Mouse (Mus musculus) heart, embryonic 15.5 days (tissue): Measurements from ENCODE around the gene Ppp3ca. TPM values are rescaled to one million over a fixed set of nuclear protein-coding genes. Genes with fewer than 3 reads are reported as not detected.
A peak's percentile ranks its signal among the peaks of the same experiment; 100 is the strongest.

Experiments
- ATAC-seq: fragments of 200-750 bp; cut with Nextera tagmentation; replicated peaks from 2 replicates; pipeline ENCODE4 v1.8.0; 2017; ENCODE audit warnings: low read depth, moderate TSS enrichment; ENCODE audit not compliant: insufficient number of reproducible peaks, insufficient read depth, low FRiP score
- H3K27ac ChIP-seq: fragments of 300-500 bp; sonication (generic); 2 replicates; pipeline ENCODE4 v1.5.1; 2015; ENCODE audit warnings: mild to moderate bottlenecking, inconsistent platforms
- H3K27me3 ChIP-seq: fragments of 300-500 bp; sonication (generic); 2 replicates; pipeline ENCODE4 v1.6.1; 2015; ENCODE audit warnings: inconsistent platforms
- H3K36me3 ChIP-seq: fragments of 300-500 bp; sonication (generic); 2 replicates; pipeline ENCODE4 v1.6.1; 2015; ENCODE audit warnings: mild to moderate bottlenecking, inconsistent platforms
- H3K4me1 ChIP-seq: fragments of 300-500 bp; sonication (generic); replicated peaks from 2 replicates; pipeline ENCODE4 v1.6.1; 2015; ENCODE audit warnings: inconsistent platforms
- H3K4me2 ChIP-seq: fragments of 300-500 bp; sonication (generic); 2 replicates; pipeline ENCODE4 v1.6.1; 2015; ENCODE audit warnings: inconsistent platforms, mild to moderate bottlenecking, moderate library complexity
- H3K4me3 ChIP-seq: fragments of 300-500 bp; sonication (generic); 2 replicates; pipeline ENCODE4 v1.5.1; 2015; ENCODE audit warnings: mild to moderate bottlenecking, inconsistent platforms
- H3K9ac ChIP-seq: fragments of 300-500 bp; sonication (generic); 2 replicates; pipeline ENCODE4 v1.6.1; 2015; ENCODE audit warnings: mild to moderate bottlenecking, inconsistent platforms
- H3K9me3 ChIP-seq: fragments of 300-500 bp; sonication (generic); replicated peaks from 2 replicates; pipeline ENCODE4 v1.6.1; 2016; ENCODE audit warnings: inconsistent platforms
- WGBS: fragments of 180-500 bp; shearing (Covaris S2); methylation state at CpG from one replicate; pipeline ENCODE4 v1.1.7; 2015; ENCODE audit warnings: mixed read lengths; 5-methylcytosine and 5-hydroxymethylcytosine counted together
- polyA plus RNA-seq: library from polyadenylated mRNA; unstranded; fragments of >200 nt; fragmentation: Nextera tagmentation; extraction: Ambion mirVana; gene quantifications from 2 replicates; pipeline ENCODE4 v1.2.1, GENCODE M21; 2015

Gene Ppp3ca
- polyA plus RNA-seq, 1 experiment from 2014 or later: 47.6 TPM

GRCm38 (mm10) chr3:136791946-136792345 is 122.0 kb downstream of the Ppp3ca start:
- Histone ChIP-seq H3K4me1 (peaks cover 16% of the 10 kb centered on the region), H3K36me3 (no peaks in the 10 kb centered on the region), H3K27ac (no peak overlapping the region), H3K9me3 (no peaks in the 10 kb centered on the region), H3K4me3 (no peak overlapping the region), H3K9ac (no peak overlapping the region), H3K27me3 (no peaks in the 10 kb centered on the region), H3K4me2 (no peak overlapping the region)
- WGBS: 80% methylated on average over 2 of the region's 2 CpGs
- no peak for ATAC-seq

- ATAC-seq: no peak
- WGBS: 80% methylated on average over 2 of the region's 2 CpGs
- H3K9ac ChIP-seq: no peak overlapping the region
- peaks cover 16% of the 10 kb centered on the region for H3K4me1 ChIP-seq
- no peaks in the 10 kb centered on the region for H3K36me3 ChIP-seq
- H3K27ac ChIP-seq: no peak overlapping the region
- no peak overlapping the region for H3K4me2 ChIP-seq
- H3K4me3 ChIP-seq: no peak overlapping the region
- no peaks in the 10 kb centered on the region for H3K27me3 ChIP-seq
- no peaks in the 10 kb centered on the region for H3K9me3 ChIP-seq
Measured at GRCm38 (mm10) chr3:136793411-136793810, 123.5 kb downstream of the Ppp3ca start.

GRCm38 (mm10) chr3:136794426-136795217 is 124.7 kb downstream of the Ppp3ca start:
- no peak overlapping the region for H3K4me2 ChIP-seq
- H3K27ac ChIP-seq: 0 out of 2 replicates have a peak overlapping the region, but pooled peaks have one; percentile 10
- peaks cover 16% of the 10 kb centered on the region for H3K4me1 ChIP-seq
- H3K9ac ChIP-seq: no peak overlapping the region
- no peaks in the 10 kb centered on the region for H3K36me3 ChIP-seq
- no peak overlapping the region for H3K4me3 ChIP-seq
- no peak for ATAC-seq
- 72% methylated on average over 7 of the region's 7 CpGs for WGBS
- H3K9me3 ChIP-seq: no peaks in the 10 kb centered on the region
- H3K27me3 ChIP-seq: no peaks in the 10 kb centered on the region

GRCm38 (mm10) chr3:136798896-136799295 is 129.0 kb downstream of the Ppp3ca start:
- no peaks in the 10 kb centered on the region for H3K27me3 ChIP-seq
- H3K36me3 ChIP-seq: no peaks in the 10 kb centered on the region
- H3K4me1 ChIP-seq: no peaks in the 10 kb centered on the region
- H3K9ac ChIP-seq: no peak overlapping the region
- ATAC-seq: no peak
- no peak overlapping the region for H3K27ac ChIP-seq
- WGBS: 70% methylated on average over 3 of the region's 3 CpGs
- no peaks in the 10 kb centered on the region for H3K9me3 ChIP-seq
- no peak overlapping the region for H3K4me2 ChIP-seq
- H3K4me3 ChIP-seq: no peak overlapping the region

- Histone ChIP-seq H3K4me1 (no peaks in the 10 kb centered on the region), H3K36me3 (no peaks in the 10 kb centered on the region), H3K9me3 (no peaks in the 10 kb centered on the region), H3K4me3 (no peak overlapping the region), H3K27ac (no peak overlapping the region), H3K9ac (no peak overlapping the region), H3K27me3 (no peaks in the 10 kb centered on the region), H3K4me2 (no peak overlapping the region)
- ATAC-seq: no peak
- WGBS: 91% methylated on average over 4 of the region's 4 CpGs
Measured at GRCm38 (mm10) chr3:136802595-136802994, 132.7 kb downstream of the Ppp3ca start.

GRCm38 (mm10) chr3:136805897-136806296 is 136.0 kb downstream of the Ppp3ca start:
- Histone ChIP-seq H3K4me3 (no peak overlapping the region), H3K9ac (no peak overlapping the region), H3K4me1 (peaks cover 4% of the 10 kb centered on the region; the same call in 1 of the 2 replicates), H3K27ac (no peak overlapping the region), H3K36me3 (no peaks in the 10 kb centered on the region), H3K4me2 (no peak overlapping the region), H3K9me3 (no peaks in the 10 kb centered on the region), H3K27me3 (no peaks in the 10 kb centered on the region)
- 89% methylated on average over 4 of the region's 4 CpGs for WGBS
- ATAC-seq: no peak

GRCm38 (mm10) chr3:136810271-136810670 is 140.3 kb downstream of the Ppp3ca start:
- Histone ChIP-seq H3K4me2 (no peak overlapping the region), H3K27me3 (no peaks in the 10 kb centered on the region), H3K4me1 (peaks cover 10% of the 10 kb centered on the region; the same call in 1 of the 2 replicates), H3K36me3 (no peaks in the 10 kb centered on the region), H3K9me3 (no peaks in the 10 kb centered on the region), H3K27ac (no peak overlapping the region), H3K4me3 (no peak overlapping the region), H3K9ac (no peak overlapping the region)
- no peak for ATAC-seq
- WGBS: 41% methylated on average over 3 of the region's 3 CpGs

GRCm38 (mm10) chr3:136812162-136812561 is 142.2 kb downstream of the Ppp3ca start:
- H3K4me1 ChIP-seq: peaks cover 10% of the 10 kb centered on the region; the same call in 1 of the 2 replicates
- no peaks in the 10 kb centered on the region for H3K36me3 ChIP-seq
- H3K9ac ChIP-seq: no peak overlapping the region
- no peaks in the 10 kb centered on the region for H3K27me3 ChIP-seq
- H3K9me3 ChIP-seq: no peaks in the 10 kb centered on the region
- ATAC-seq: no peak
- no peak overlapping the region for H3K4me2 ChIP-seq
- no peak overlapping the region for H3K27ac ChIP-seq
- H3K4me3 ChIP-seq: no peak overlapping the region
- 63% methylated on average over 6 of the region's 6 CpGs for WGBS

- no peaks in the 10 kb centered on the region for H3K36me3 ChIP-seq
- H3K27me3 ChIP-seq: no peaks in the 10 kb centered on the region
- 64% methylated on average over 2 of the region's 2 CpGs for WGBS
- H3K4me1 ChIP-seq: peaks cover 10% of the 10 kb centered on the region; the same call in 1 of the 2 replicates
- no peak overlapping the region for H3K27ac ChIP-seq
- no peak overlapping the region for H3K4me2 ChIP-seq
- H3K9me3 ChIP-seq: no peaks in the 10 kb centered on the region
- H3K9ac ChIP-seq: no peak overlapping the region
- no peak for ATAC-seq
- H3K4me3 ChIP-seq: no peak overlapping the region
Measured at GRCm38 (mm10) chr3:136812791-136813190, 142.9 kb downstream of the Ppp3ca start.

GRCm38 (mm10) chr3:136813886-136814285 is 144.0 kb downstream of the Ppp3ca start:
- Histone ChIP-seq H3K9ac (no peak overlapping the region), H3K4me3 (no peak overlapping the region), H3K27ac (no peak overlapping the region), H3K27me3 (no peaks in the 10 kb centered on the region), H3K9me3 (no peaks in the 10 kb centered on the region), H3K4me1 (peaks cover 13% of the 10 kb centered on the region; the same call in 1 of the 2 replicates), H3K36me3 (no peaks in the 10 kb centered on the region), H3K4me2 (no peak overlapping the region)
- ATAC-seq: no peak
- 80% methylated on average over 2 of the region's 2 CpGs for WGBS

GRCm38 (mm10) chr3:136814916-136815315 is 145.0 kb downstream of the Ppp3ca start:
- H3K4me2 ChIP-seq: no peak overlapping the region
- no peak overlapping the region for H3K9ac ChIP-seq
- H3K27ac ChIP-seq: no peak overlapping the region
- no peaks in the 10 kb centered on the region for H3K36me3 ChIP-seq
- peaks cover 16% of the 10 kb centered on the region; the same call in 1 of the 2 replicates for H3K4me1 ChIP-seq
- H3K4me3 ChIP-seq: no peak overlapping the region
- no peaks in the 10 kb centered on the region for H3K27me3 ChIP-seq
- ATAC-seq: no peak
- H3K9me3 ChIP-seq: no peaks in the 10 kb centered on the region
- WGBS: 81% methylated on average over 4 of the region's 4 CpGs

- Histone ChIP-seq H3K9ac (no peak overlapping the region), H3K27me3 (no peaks in the 10 kb centered on the region), H3K4me1 (peaks cover 12% of the 10 kb centered on the region; the same call in 1 of the 2 replicates), H3K9me3 (no peaks in the 10 kb centered on the region), H3K4me2 (no peak overlapping the region), H3K36me3 (no peaks in the 10 kb centered on the region), H3K27ac (no peak overlapping the region), H3K4me3 (no peak overlapping the region)
- no peak for ATAC-seq
- WGBS: 76% methylated on average over 3 of the region's 3 CpGs
Measured at GRCm38 (mm10) chr3:136816319-136816718, 146.4 kb downstream of the Ppp3ca start.
